Mouse (Mus musculus): Measurements from ENCODE around the gene Asrgl1.

- TF ChIP-seq CTCF (IDR thresholded peaks at IDR 0.05; ENCODE audit: low read depth) (no peak), EP300 (IDR thresholded peaks at IDR 0.05; ENCODE audit: low read depth) (no peak)
Measured at GRCm38 (mm10) chr19:9122390-9122789, 13.0 kb downstream of the Asrgl1 start.
